Mouse (Mus musculus) heart, postnatal 14 days (tissue): ENCODE measurements around the gene Akr1d1. TPM values are rescaled to one million over a fixed set of nuclear protein-coding genes. Genes with fewer than 3 reads are reported as not detected.

Source experiments
- DNase-seq, 2 experiments: peaks; one replicate each; pipeline ENCODE4 v3.0.0; 2021 to 2022
- intact Hi-C: fragments of 180-260 bp; cut with DNase I; formaldehyde crosslinking; loops from one replicate; pipeline ENCODE4 v1.15.1; 2025
- long read RNA-seq, 2 experiments: library from polyadenylated mRNA; stranded (forward); transcript quantifications; one replicate each; pipeline ENCODE4 v2.0.0; 2021
- total RNA-seq, 2 experiments: library from RNA; stranded (reverse); gene quantifications; 2 replicates each; pipeline ENCODE4 v1.2.3; 2021

The Akr1d1 gene
- not detected for total RNA-seq
- long read RNA-seq, experiment 1: 0 reads
- long read RNA-seq, experiment 2: 0 reads

GRCm38 (mm10) chr6:37529940-37530339 is at the start of gene Akr1d1:
Gene Akr1d1, plus strand, starts transcription at chr6:37530173.
- intact Hi-C loops: no loop called here
- DNase-seq: no peak

DNA sequence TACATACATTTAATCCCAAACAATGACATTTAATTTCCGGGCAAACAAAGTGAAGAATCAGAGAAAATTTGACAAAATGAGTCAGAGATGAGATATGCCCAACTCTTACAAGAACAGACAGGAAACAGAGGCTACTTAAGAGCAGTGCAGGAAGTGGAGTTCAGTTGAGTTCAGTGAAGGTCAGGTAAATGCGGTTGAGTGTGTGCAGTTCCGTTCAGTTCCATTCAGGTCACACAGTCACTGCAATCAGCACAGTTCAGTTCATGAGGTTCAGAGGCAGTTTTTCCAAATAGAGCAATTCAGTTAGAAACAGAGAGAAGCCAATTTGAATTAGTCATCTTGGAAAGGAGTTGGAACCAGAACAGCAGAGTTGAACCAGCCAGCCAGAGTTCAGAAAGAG is 48.8 kb upstream of the Akr1d1 start:
- intact Hi-C loops: no loop called here
- DNase-seq: no peak

DNA sequence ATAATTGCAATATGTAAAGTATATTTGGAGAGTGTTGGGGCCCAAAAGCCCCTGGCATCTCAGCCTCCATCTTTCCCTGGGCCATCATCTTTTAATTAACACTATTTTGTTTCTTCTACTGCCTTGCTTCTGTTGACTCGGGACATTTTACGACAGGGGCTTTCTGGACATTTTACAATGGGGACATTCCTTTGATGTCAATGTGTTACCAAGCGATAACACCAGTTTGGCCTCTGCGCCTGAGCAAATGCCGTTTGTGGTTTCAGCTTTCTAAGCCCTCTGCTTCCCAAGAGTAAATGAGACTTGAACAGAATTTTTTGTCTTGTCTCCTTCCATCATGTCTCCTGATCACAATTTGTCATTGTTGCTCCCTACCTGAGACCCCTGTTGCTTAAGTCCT is 46.7 kb upstream of the Akr1d1 start:
- no peak for DNase-seq
- intact Hi-C loops: no loop called here

GRCm38 (mm10) chr6:37484588-37485070 is 45.3 kb upstream of the Akr1d1 start:
- DNase-seq: no peak
- intact Hi-C loops: no loop called here

- intact Hi-C loops: no loop called here
- no peak for DNase-seq
Observed at GRCm38 (mm10) chr6:37486502-37486901, 43.5 kb upstream of the Akr1d1 start.

- DNase-seq: no peak
- intact Hi-C loops: no loop called here
Observed at GRCm38 (mm10) chr6:37492241-37492640, 37.7 kb upstream of the Akr1d1 start.

- intact Hi-C loops: no loop called here
- no peak for DNase-seq
Observed at GRCm38 (mm10) chr6:37494957-37495356, 35.0 kb upstream of the Akr1d1 start.

DNA sequence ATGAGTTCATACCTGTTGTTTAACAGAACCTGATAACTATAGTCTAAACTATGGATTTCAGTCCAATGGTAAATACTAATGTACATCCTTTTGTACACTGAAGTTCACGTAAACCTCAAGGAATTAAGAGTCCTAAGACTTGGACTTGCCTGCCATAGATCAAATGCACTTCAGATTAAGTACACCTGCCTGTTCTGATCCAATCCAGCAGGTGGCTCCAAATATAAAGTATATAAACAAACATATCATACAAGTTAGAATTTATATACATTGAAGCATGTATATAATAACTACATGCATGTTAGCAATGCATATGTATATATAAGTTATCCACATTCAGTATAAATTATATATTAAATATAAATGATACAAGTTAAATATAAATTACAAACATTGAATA is 33.1 kb upstream of the Akr1d1 start:
- no peak for DNase-seq
- intact Hi-C loops: no loop called here

DNA sequence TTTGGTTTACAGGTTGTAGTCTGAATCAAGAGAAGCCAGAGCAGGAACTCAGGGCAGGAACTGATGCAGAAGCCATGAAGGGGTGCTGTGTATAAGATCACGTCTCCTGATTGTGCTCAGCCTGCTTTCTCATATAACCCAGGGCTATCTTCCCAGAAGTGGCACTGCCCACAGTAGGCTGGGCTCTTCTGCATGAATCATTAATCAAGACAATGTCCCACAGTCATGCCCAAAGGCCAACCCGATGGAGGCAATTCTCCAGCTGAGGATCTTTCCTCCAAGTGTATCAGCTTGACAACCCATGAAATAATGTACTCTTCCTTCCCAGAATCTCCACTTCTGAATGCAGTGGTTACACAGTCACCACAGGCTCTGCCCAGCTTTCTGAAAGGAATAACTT is 24.4 kb upstream of the Akr1d1 start:
- intact Hi-C loops: no loop called here
- DNase-seq: no peak

DNA sequence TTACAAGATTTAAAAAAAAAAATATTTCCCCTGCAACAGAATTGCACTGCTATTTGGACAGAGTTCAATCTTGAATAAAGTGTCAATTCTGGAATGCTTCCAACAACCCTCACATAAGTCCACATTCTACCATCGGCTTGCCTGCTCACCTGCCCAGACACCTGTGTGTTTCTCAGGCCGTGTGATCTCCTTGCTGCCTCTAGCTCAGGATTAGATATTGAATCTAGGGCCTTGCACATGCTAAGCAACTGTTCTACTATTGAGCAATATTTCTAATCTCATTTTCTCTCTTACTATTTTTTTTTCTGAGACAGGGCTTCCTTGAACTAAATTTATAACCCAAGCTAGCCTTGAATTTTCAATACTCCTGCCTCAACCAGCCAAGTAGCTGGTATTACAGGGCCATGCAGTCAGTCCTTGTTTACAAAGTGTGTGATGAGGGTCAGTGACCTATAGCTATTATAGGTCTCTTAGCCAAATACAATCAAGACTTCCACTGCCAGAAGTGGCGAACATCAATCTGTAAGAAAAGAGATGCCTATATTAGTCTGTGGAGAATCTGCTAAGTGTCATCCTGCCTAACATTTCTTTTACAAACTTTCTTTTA is 23.0 kb upstream of the Akr1d1 start:
- DNase-seq: no peak
- intact Hi-C loops: no loop called here

DNA sequence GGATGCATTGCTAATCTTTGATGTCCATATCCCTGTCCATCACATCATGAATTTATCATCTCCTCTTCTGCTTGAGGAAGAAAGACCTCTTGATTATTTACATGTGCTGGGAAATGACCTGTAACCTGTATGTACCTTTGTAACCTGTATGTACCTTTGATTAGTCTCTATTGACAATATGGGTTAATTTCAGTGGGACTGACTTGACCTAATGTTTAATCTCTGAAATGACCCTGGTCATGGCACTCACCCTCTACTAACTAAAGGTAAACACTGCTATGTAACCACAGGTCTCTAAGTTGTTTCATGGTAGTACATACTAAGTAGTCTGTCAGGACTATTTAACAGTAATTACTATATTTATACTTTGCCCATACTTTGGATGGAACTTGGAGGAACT is 19.2 kb upstream of the Akr1d1 start:
- DNase-seq: no peak
- intact Hi-C loops: no loop called here

- DNase-seq: no peak
- intact Hi-C loops: no loop called here
Observed at GRCm38 (mm10) chr6:37520631-37521375, 9.2 kb upstream of the Akr1d1 start.

GRCm38 (mm10) chr6:37532036-37532435 is 2.1 kb downstream of the Akr1d1 start:
- no peak for DNase-seq
- intact Hi-C loops: no loop called here

DNA sequence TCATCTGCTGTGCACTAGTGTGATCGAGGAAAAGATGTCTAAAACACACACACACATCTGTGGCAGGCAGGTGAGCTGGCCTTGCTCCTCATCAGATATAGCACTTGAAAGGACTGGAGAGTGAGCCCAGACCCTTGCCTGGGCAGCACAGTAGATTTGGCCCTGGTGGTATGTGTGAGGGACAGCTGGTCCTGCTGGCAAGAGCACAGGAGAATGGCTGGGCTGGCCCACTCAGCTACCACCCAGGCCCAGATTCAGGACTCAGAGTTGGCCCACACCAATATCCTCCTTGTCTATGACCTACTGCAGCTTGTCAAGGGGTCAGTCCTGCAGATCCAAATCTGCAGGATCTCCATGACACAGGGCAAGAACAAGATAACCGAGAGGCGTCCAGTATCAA is 6.9 kb downstream of the Akr1d1 start:
- intact Hi-C loops: no loop called here
- no peak for DNase-seq

DNA sequence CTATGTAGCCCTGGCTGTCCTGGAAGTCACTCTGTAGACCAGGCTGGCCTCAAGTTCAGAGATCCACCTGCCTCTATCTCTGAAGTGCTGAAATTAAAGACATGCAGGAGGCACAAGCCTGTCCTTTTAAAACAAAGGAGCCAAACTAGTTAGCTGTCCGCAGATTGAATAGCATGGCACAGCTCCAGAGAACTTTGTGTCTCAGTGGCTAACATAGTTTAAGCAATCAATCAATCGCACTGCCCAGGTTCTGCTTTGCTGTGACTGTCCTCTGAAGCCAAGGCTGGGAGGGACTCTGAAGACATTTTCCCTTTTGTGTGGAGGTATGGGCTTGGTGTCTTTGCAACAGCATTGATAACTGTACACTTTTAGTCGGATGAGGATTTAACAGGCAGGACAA is 7.8 kb downstream of the Akr1d1 start:
- intact Hi-C loops: no loop called here
- DNase-seq: no peak

DNA sequence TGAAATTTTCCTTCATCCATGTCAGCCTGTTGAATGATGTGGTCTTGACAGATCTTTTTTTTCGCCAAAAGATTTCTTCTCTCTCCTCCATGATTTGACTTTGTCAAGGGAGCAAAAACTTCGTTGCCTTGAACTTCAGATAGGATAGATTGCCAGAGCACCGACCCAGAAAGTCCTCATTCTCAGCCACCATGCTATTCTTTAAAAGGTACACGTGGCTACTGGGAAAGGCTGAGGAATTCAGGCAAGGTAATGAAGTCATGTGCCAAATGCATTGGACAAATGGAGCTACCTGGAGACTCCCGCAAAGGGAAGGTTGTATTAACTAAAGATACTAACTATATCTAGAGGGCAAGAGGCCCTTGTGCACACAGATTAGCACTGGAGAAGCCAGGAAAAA is 8.8 kb downstream of the Akr1d1 start:
- intact Hi-C loops: no loop called here
- no peak for DNase-seq

DNA sequence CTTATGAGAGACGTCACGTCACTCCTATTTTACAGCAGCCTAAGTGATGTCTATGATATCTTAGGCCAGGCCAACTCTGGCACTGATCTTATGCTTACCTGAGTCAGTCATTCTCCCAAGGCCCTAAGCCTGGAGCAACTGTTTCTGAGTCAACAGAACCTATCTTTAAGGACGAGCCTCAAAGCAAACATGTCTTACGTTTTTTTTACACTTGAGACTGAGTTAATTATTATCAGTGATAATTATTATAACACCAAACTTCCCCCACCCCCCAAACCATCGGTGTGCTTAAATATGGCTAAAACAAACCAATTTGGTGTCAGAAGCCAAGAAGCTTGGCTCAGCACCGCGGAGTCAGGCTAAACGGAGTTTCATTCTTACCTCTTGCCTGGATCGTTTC is 9.4 kb downstream of the Akr1d1 start:
- intact Hi-C loops: no loop called here

GRCm38 (mm10) chr6:37540113-37540512 is 10.1 kb downstream of the Akr1d1 start:
- intact Hi-C loops: no loop called here
- no peak for DNase-seq

More for the DNA sequence above, 9.4 kb downstream of the Akr1d1 start:
- DNase-seq: no peak

GRCm38 (mm10) chr6:37541171-37541570 is 11.2 kb downstream of the Akr1d1 start:
- no peak for DNase-seq
- intact Hi-C loops: no loop called here

DNA sequence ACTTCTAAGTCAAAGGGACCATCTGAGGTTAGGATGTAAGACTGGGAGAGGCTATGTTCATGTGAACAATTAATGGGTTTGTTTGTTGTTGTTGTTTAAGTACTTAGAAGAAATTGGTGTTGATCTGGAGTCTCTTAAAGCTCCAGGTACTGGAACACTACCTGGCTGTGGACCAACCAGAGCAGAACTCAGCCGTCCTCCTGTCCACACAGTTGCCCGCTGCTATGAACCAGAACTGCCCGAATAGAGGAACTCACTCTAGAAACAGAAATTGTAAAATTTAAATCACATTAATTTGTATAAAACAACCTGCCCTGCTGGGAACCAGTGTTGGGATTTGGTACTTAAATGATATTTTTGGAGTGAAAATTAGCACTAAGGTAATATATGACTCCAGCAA is 12.2 kb downstream of the Akr1d1 start:
- intact Hi-C loops: no loop called here
- DNase-seq: no peak

- intact Hi-C loops: no loop called here
- no peak for DNase-seq
Observed at GRCm38 (mm10) chr6:37552760-37553159, 22.8 kb downstream of the Akr1d1 start.

DNA sequence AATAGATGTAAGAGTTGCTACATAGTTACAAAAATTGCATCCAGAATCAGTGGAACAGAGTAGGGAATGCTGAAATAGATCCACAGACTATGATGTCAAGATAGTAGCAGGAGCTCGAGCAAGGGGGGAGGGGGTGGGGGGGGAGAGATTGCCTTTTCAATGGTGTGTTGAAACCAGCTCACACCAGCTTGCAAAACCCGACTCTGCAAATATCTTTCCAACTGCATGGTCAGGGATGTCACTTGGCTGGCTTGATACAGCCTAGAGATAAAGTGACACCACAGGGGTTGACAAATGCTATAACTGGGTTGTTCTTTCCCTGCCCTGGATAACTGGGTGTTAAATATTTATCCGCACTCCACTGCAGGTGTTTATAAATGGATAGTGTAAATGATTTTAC is 24.0 kb downstream of the Akr1d1 start:
- intact Hi-C loops: no loop called here

More for the DNA sequence above, 24.0 kb downstream of the Akr1d1 start:
- no peak for DNase-seq
